14 mouse cellular contexts compared by ENCODE assay signal in the genomic region with DNA sequence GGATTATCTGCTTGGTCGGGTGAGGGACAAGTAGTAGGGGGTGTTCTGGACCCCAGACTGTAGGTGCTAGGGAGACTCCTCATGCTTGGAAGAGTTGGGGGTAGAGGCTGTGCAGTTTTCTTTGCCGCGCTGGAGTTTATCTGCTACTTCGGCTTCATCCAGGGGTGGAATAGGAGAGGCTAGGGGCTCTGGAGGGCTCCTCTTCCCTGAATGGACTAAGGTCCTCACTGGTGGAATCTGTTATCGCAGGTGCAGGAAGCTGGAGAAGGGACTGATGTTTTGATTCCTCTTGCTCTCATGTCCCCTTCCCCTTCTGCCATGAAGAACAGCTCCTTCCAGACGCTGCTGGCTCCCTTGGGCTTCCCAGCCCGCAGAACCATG. TPM values are rescaled to one million over a fixed set of nuclear protein-coding genes. Genes with fewer than 3 reads are reported as not detected.
DNase-seq lines count a peak whose midpoint lies in the region; ATAC-seq and TF ChIP-seq lines count a peak whose summit lies in the region.
"Had no signal": no experiment of that assay in that cellular context is flagged by ENCODE, and none has a peak within 500 bp of the region (broad histone marks: within the 10 kb centered on the region; RNA-seq: fewer than 3 reads in every experiment).

No protein-coding gene starts in this region.

- ATAC-seq in embryonic facial prominence, embryonic 14.5 days (ENCODE audit: low read depth) = no peak
- ATAC-seq in forebrain, embryonic 13.5 days = no peak
- ATAC-seq in hindbrain, postnatal 0 days = no peak
- no peak; the same call in 1 of the 2 replicates for ATAC-seq in midbrain, embryonic 16.5 days

- 25% methylated on average over 7 of the region's 7 CpGs for WGBS in embryonic facial prominence, embryonic 14.5 days
- 23% methylated on average over 7 of the region's 7 CpGs for WGBS in forebrain, embryonic 13.5 days
- WGBS in hindbrain, postnatal 0 days = 8% methylated on average over 7 of the region's 7 CpGs
- WGBS in midbrain, embryonic 16.5 days = 14% methylated on average over 7 of the region's 7 CpGs

- no peaks in the 10 kb centered on the region; the same call in 1 of the 2 replicates for H3K27me3 ChIP-seq in embryonic facial prominence, embryonic 14.5 days (replicated peaks; ENCODE audit: control insufficient read depth, insufficient read depth, low read length)
- peaks cover 18% of the 10 kb centered on the region for H3K27me3 ChIP-seq in forebrain, embryonic 13.5 days
- H3K27me3 ChIP-seq in hindbrain, postnatal 0 days (ENCODE audit: insufficient read depth, low read length) = no peaks in the 10 kb centered on the region
- no peaks in the 10 kb centered on the region for H3K27me3 ChIP-seq in midbrain, embryonic 16.5 days (ENCODE audit: control insufficient read depth, insufficient read depth, low read depth, low read length)

- H3K36me3 ChIP-seq in embryonic facial prominence, embryonic 14.5 days (ENCODE audit: control insufficient read depth, insufficient read depth, low read length) = no peaks in the 10 kb centered on the region
- H3K36me3 ChIP-seq in forebrain, embryonic 13.5 days (ENCODE audit: poor library complexity, severe bottlenecking) = no peaks in the 10 kb centered on the region
- no peaks in the 10 kb centered on the region for H3K36me3 ChIP-seq in hindbrain, postnatal 0 days (ENCODE audit: insufficient read depth, low read length)
- no peaks in the 10 kb centered on the region for H3K36me3 ChIP-seq in midbrain, embryonic 16.5 days (ENCODE audit: control insufficient read depth, insufficient read depth, low read length)
- H3K36me3 ChIP-seq: liver, embryonic 15.5 days; stomach, embryonic 15.5 days had no signal

- H3K4me3 ChIP-seq in embryonic facial prominence, embryonic 14.5 days (ENCODE audit: low read depth, low read length) = no peak overlapping the region
- 0 out of 2 replicates have a peak overlapping the region, but pooled peaks have one; percentile 7 for H3K4me3 ChIP-seq in forebrain, embryonic 13.5 days
- no peak overlapping the region for H3K4me3 ChIP-seq in hindbrain, postnatal 0 days (ENCODE audit: low read length)
- H3K4me3 ChIP-seq in midbrain, embryonic 16.5 days (ENCODE audit: low read depth, low read length) = no peak overlapping the region
- H3K4me3 ChIP-seq: liver, embryonic 15.5 days; stomach, embryonic 15.5 days had no signal

- H3K27ac ChIP-seq in embryonic facial prominence, embryonic 14.5 days (replicated peaks; ENCODE audit: low read depth, low read length) = no peak overlapping the region
- peak overlapping the region; percentile 70; the same call in 1 of the 2 replicates for H3K27ac ChIP-seq in forebrain, embryonic 13.5 days
- no peak overlapping the region for H3K27ac ChIP-seq in hindbrain, postnatal 0 days
- H3K27ac ChIP-seq in midbrain, embryonic 16.5 days (ENCODE audit: low read length) = peak overlapping the region; percentile 78
- H3K27ac ChIP-seq: liver, embryonic 15.5 days; macrophage; stomach, embryonic 15.5 days had no signal

- H3K9me3 ChIP-seq in embryonic facial prominence, embryonic 14.5 days (ENCODE audit: control insufficient read depth, low read length) = no peaks in the 10 kb centered on the region
- no peaks in the 10 kb centered on the region for H3K9me3 ChIP-seq in forebrain, embryonic 13.5 days (replicated peaks)
- no peaks in the 10 kb centered on the region for H3K9me3 ChIP-seq in hindbrain, postnatal 0 days (ENCODE audit: low read length)
- no peaks in the 10 kb centered on the region for H3K9me3 ChIP-seq in midbrain, embryonic 16.5 days (replicated peaks; ENCODE audit: control insufficient read depth, low read length, poor library complexity, severe bottlenecking)
- H3K9me3 ChIP-seq: liver, embryonic 15.5 days; stomach, embryonic 15.5 days had no signal

- H3K4me2 ChIP-seq in embryonic facial prominence, embryonic 14.5 days (ENCODE audit: low read depth, low read length) = peak overlapping the region; percentile 21
- peak overlapping the region; percentile 48 for H3K4me2 ChIP-seq in forebrain, embryonic 13.5 days
- peak overlapping the region; percentile 32 for H3K4me2 ChIP-seq in hindbrain, postnatal 0 days (ENCODE audit: low read depth, low read length)
- H3K4me2 ChIP-seq in midbrain, embryonic 16.5 days (ENCODE audit: low read length) = peak overlapping the region; percentile 40
- H3K4me2 ChIP-seq: liver, embryonic 15.5 days; stomach, embryonic 15.5 days had no signal

- H3K9ac ChIP-seq in embryonic facial prominence, embryonic 14.5 days (ENCODE audit: low read depth, low read length) = no peak overlapping the region
- peak overlapping the region; percentile 48; the same call in 1 of the 2 replicates for H3K9ac ChIP-seq in forebrain, embryonic 13.5 days
- H3K9ac ChIP-seq in hindbrain, postnatal 0 days (replicated peaks; ENCODE audit: low read length) = no peak overlapping the region
- peak overlapping the region; percentile 39; the same call in 1 of the 2 replicates for H3K9ac ChIP-seq in midbrain, embryonic 16.5 days (ENCODE audit: low read depth, low read length)
- H3K9ac ChIP-seq: liver, embryonic 15.5 days; stomach, embryonic 15.5 days had no signal

- no peak for TF ChIP-seq CTCF in hindbrain, postnatal 0 days (IDR thresholded peaks at IDR 0.05; ENCODE audit: low read depth)

- no peak for DNase-seq in embryonic facial prominence, embryonic 14.5 days (ENCODE audit: low spot score)
- no peak for DNase-seq in hindbrain, postnatal 0 days (ENCODE audit: low spot score)
- no peak for DNase-seq in cerebellum, adult 11 months
- no peak for DNase-seq in layer of hippocampus, adult 9-11 months
- DNase-seq in spleen, postnatal 10 days (ENCODE audit: low spot score in 2 of 2) = no peak
- DNase-seq: adrenal gland, adult 8-10 months had no signal

- H3K4me1 ChIP-seq in embryonic facial prominence, embryonic 14.5 days (ENCODE audit: control insufficient read depth, insufficient read depth, low read length) = peaks cover 18% of the 10 kb centered on the region
- peaks cover 57% of the 10 kb centered on the region for H3K4me1 ChIP-seq in forebrain, embryonic 13.5 days
- peaks cover 30% of the 10 kb centered on the region for H3K4me1 ChIP-seq in hindbrain, postnatal 0 days (ENCODE audit: insufficient read depth, low read length)
- H3K4me1 ChIP-seq in midbrain, embryonic 16.5 days (ENCODE audit: control insufficient read depth, insufficient read depth, low read length) = peaks cover 40% of the 10 kb centered on the region
- H3K4me1 ChIP-seq: liver, embryonic 15.5 days had no signal

RNA-seq across cellular contexts. Expression of a gene that starts 47.1 kb away (rescaled TPM):
- 0.08 and 0.10 TPM in 2 replicates for polyA plus RNA-seq in embryonic facial prominence, embryonic 14.5 days (2014; fragmentation: Nextera tagmentation; extraction: Ambion mirVana)
- 0.08 TPM in 1 of 2 replicates, not detected in the other for polyA plus RNA-seq in forebrain, embryonic 13.5 days (2015; fragmentation: Nextera tagmentation; extraction: Ambion mirVana)
- total RNA-seq in hindbrain, postnatal 0 days (2014; rRNA removed) = 0.10 TPM in 1 of 2 replicates, not detected in the other
- polyA plus RNA-seq in hindbrain, postnatal 0 days (2015; fragmentation: Nextera tagmentation; extraction: Ambion mirVana) = 0.13 TPM in 1 of 2 replicates, not detected in the other
- polyA plus RNA-seq in midbrain, embryonic 16.5 days (2015; fragmentation: Nextera tagmentation; extraction: Ambion mirVana) = not detected in 2 replicates
- total RNA-seq: adrenal gland, adult 8-10 months; heart, postnatal 14 days; neutrophil, adult 5-6 weeks had no signal
- polyA plus RNA-seq: gonadal fat pad, adult 2 months; liver, embryonic 15.5 days; macrophage; stomach, embryonic 15.5 days had no signal

Comparison
In these comparisons a context has a peak if more than half of its experiments do, and no peak if none do; other contexts are left out.
1. H3K27ac ChIP-seq: peak in forebrain, embryonic 13.5 days (single experiment) and midbrain, embryonic 16.5 days (single experiment); none in embryonic facial prominence, embryonic 14.5 days (single experiment) and hindbrain, postnatal 0 days (single experiment).
2. H3K9ac ChIP-seq: peak in forebrain, embryonic 13.5 days (single experiment) and midbrain, embryonic 16.5 days (single experiment); none in embryonic facial prominence, embryonic 14.5 days (single experiment) and hindbrain, postnatal 0 days (single experiment).
3. Peak in every context shown above with its lines, with median percentiles within 50 percentile points of each other: H3K4me2 ChIP-seq.